Mouse (Mus musculus) bone marrow, adult 2 months (tissue): ENCODE data around the gene Usp48. TPM values are rescaled to one million over a fixed set of nuclear protein-coding genes. Genes with fewer than 3 reads are reported as not detected.

Experiments used
- H3K27ac ChIP-seq: fragments of 200-500 bp; 2 replicates; pipeline ENCODE4 v1.5.1; 2012; ENCODE audit warnings: low read depth, mild to moderate bottlenecking, control low read depth, inconsistent platforms, low read length; ENCODE audit not compliant: control insufficient read depth, poor library complexity, insufficient read depth
- H3K4me1 ChIP-seq: fragments of 200-500 bp; 2 replicates; pipeline ENCODE4 v1.6.1; 2011; ENCODE audit warnings: low read length; ENCODE audit not compliant: control insufficient read depth, insufficient read depth
- H3K4me3 ChIP-seq: fragments of 200-500 bp; replicated peaks from 2 replicates; pipeline ENCODE3; 2011; ENCODE audit warnings: mild to moderate bottlenecking, low read depth, low read length, control low read depth; ENCODE audit not compliant: control insufficient read depth
- CTCF ChIP-seq: fragments of 200-500 bp; IDR thresholded peaks from 2 replicates; pipeline ENCODE4 v1.5.1; 2011; ENCODE audit warnings: low read length, control low read depth; ENCODE audit not compliant: control insufficient read depth, insufficient read depth
- POLR2A ChIP-seq: fragments of 200-500 bp; IDR thresholded peaks from 2 replicates; pipeline ENCODE4 v1.6.1; 2011; ENCODE audit warnings: low read depth, mild to moderate bottlenecking, control low read depth, low read length, borderline replicate concordance; ENCODE audit not compliant: control insufficient read depth
- WGBS: fragments of 180-500 bp; shearing (Covaris S2); methylation state at CpG from one replicate; pipeline ENCODE4 v1.1.7; 2018; 5-methylcytosine and 5-hydroxymethylcytosine counted together
- polyA plus RNA-seq: library from polyadenylated mRNA; stranded (reverse); fragments of >200 nt; gene quantifications from 2 replicates; pipeline ENCODE4 v1.2.4, GENCODE M21; 2011; ENCODE audit warnings: low replicate concordance; ENCODE audit not compliant: missing spikeins, insufficient read depth, insufficient read length

Gene Usp48
- polyA plus RNA-seq, 1 experiment, result 168 TPM

DNA sequence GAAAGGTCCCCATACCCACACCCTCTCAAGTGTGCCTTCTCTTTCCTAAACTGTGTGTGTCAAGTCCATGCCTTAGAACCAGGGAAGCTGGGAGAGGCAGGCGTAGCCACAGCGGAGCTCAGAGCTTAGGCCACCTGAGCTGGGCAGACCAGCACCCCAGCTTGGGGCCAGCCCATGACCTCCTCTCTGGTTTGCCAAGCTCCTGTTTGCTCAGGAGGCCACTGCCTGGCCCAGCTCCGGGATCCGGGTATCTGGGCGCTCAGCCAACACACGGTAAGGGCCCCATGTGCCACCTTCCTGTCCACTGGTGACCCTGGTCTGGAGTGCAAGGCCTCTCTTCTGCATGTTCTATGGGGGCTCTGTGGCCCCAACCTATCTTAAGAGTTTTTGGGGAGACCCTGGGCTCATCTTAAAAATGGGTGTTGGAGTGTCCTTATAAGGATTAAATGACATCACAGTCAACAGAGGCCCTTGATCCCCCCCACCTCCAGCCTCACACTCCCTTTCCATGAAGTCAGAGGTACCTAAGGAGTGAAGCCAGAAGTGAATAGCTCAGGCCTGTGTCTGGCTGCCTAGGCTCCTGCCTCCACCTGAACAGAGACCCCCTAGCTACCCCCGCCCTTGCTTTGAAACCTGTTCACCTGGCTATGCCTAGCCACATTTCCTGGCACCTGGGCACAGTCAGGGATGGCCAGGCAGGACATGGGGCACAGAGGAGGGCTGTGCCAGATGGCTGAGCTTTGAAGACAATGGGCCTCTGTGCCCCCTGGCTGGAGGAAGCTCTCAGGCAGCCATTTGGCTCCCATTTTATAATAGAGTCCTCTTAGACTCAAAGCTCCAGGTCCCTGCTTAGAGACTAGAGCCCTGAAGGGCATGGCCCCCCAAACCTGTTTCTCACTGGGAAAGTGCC is 104.8 kb downstream of the Usp48 start:
- H3K4me3 ChIP-seq, result no peak overlapping the region
- TF ChIP-seq POLR2A, result no peak
- TF ChIP-seq CTCF, result no peak
- 64% methylated on average over 7 of the region's 7 CpGs for WGBS
- no peaks in the 10 kb centered on the region for H3K4me1 ChIP-seq
- H3K27ac ChIP-seq, result no peak overlapping the region

DNA sequence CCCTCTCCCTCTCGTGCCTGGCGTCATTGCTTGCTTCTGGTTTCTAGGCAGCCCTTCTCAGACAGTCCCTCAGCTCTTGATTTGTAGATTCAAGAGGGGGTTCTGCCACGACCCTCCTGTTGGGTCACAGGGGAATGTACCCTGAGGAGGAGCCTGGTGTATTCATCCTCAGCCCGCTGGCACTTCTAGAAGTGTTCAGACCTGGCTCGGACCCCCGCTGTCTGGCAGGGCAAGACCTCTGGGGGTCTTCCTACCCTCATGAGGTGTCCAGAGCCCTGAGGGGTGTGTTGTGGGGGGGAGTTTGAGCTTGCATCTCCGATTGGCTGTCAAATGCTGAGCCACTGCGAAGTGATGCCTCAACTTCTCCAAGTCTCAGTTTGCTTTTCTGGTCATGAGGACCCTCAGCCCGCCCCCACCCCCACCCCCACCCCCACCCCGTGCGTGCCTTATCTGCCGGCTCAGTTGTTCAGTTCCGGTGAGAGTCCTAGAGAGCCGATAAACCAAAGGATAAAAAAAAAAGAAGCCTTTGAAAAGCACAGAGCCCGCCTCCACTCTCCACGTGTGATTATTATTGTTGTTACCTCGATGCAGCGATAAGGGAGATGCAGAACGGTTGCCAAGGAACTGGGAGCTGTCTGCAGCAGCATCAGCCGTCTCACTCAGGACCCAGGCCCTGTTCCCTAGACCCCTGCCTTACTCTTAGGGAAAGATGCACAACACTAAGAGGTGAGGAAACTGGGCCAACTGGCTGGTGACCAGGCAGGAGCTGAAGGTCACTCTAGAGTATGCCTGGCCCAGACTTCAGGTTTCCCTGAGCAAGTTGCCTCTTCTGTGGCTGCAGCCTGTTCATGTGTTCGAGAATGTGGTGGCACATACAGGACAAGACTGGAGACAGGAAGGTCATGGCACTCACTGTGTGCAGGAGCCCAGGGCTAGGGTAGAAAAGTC is 106.0 kb downstream of the Usp48 start:
- WGBS, result 62% methylated on average over 21 of the region's 21 CpGs
- no peak for TF ChIP-seq POLR2A
- no peak for TF ChIP-seq CTCF
- H3K4me3 ChIP-seq, result no peak overlapping the region
- H3K27ac ChIP-seq, result no peak overlapping the region
- no peaks in the 10 kb centered on the region for H3K4me1 ChIP-seq

DNA sequence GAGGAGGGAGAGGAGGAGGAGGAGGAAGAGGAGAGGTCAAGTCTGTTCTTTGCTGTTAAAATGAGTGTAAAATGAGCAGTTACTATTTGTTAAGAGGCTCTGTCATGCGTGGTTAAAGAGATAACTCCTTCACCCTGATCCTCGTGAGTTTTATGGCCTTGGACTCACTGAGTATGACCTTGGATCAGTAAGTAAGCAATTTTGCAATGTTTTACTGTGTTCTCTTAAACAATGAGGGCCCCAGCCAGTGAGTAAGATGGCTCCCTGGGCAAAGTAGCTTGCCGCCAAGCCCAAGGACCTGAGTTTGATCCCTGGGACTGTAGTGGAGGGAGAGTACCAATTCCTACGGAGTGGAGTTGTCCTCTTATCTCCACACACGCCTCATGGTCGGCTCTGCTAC is 107.4 kb downstream of the Usp48 start:
- 69% methylated on average over 6 of the region's 6 CpGs for WGBS
- H3K4me3 ChIP-seq, result no peak overlapping the region

DNA sequence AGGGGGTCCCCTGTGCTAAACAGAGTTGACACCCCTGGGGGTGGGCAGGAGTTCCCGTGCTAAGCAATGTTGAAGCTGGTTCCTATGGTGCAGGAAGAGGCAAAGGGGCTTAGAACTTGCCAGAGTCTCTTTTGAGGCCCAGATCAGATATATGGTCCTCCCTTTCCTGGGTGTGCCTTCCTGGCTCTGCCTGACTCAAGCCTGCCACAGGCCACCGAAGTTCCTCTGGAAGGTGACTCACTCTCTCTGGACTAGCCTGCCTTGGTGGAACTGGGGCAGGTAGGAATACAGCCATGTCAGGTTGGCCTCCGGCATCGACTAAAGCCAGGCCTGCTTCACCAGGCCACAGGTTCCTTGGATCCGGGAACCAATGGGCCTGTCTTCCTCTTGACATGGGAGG is 109.5 kb downstream of the Usp48 start:
- 59% methylated on average over 5 of the region's 5 CpGs for WGBS
- TF ChIP-seq CTCF (no peak), POLR2A (no peak)
- Histone ChIP-seq H3K4me3 (no peak overlapping the region), H3K27ac (no peak overlapping the region), H3K4me1 (no peaks in the 10 kb centered on the region)

More for the DNA sequence above, 107.4 kb downstream of the Usp48 start:
- Histone ChIP-seq H3K4me1 (no peaks in the 10 kb centered on the region), H3K27ac (no peak overlapping the region)
- TF ChIP-seq CTCF (no peak), POLR2A (no peak)

DNA sequence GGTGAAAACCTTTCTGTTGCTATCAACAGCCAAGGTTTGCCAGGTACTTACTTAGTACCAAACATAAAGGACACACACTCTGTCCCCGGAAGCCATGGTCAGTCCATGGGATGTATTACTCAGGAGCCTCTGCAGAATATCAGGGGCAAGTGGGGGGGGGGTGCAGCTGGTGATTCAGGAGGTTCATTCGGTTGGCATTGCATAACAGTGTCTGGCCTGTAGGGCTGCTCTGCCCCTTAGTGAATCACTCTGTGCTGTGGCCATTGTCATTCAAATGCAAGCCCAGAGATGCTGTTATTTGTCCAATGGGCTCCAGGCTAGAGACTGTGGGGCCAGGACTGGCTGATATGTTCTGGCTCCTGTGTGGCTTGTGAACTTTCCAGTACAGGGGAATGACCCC is 111.0 kb downstream of the Usp48 start:
- 60% methylated on average over 2 of the region's 2 CpGs for WGBS

DNA sequence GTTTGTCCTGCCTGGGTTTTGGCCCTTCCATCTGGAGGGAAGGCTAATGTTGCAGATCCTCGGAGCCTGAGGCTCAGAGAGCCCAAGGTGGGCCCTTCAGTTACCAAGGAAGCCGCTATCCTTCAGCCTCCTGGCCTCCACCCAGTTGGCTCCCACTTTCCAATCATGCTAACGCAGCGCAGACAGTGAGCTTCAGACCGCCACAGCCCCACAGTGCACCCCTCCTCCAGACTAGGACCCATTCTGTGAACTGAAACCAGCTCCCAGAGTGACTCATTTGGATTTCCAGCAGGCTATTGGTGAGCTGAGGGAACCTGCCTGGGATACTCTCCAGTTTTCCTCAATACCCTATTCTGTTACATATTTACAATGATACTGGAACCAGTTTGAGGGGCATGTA is 111.8 kb downstream of the Usp48 start:
- Histone ChIP-seq H3K27ac (no peak overlapping the region), H3K4me1 (no peaks in the 10 kb centered on the region), H3K4me3 (no peak overlapping the region)
- TF ChIP-seq CTCF, result no peak
- 71% methylated on average over 5 of the region's 5 CpGs for WGBS

More for the DNA sequence above, 111.0 kb downstream of the Usp48 start:
- Histone ChIP-seq H3K4me1 (no peaks in the 10 kb centered on the region), H3K27ac (no peak overlapping the region), H3K4me3 (no peak overlapping the region)
- TF ChIP-seq POLR2A (no peak), CTCF (no peak)

DNA sequence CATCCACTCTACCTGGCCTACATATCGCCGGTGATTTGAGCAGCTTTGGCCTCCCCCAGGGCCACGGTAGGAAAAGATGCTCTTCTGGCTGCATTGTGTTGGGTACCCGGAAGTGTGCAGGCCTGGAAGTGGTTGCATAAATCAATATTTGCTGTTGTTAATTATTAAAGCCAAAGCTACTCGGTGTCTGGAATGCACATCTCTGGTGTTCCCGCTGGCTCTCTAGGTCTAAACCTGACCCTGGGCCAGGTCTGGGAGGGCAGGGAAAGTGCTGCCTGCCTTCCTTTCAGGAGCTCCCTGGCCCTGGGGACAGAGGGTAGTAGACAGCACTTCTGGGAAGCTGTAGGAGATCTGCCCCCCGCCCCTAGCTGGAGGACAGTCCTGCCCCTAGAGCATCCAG is 113.0 kb downstream of the Usp48 start:
- WGBS, result 82% methylated on average over 7 of the region's 7 CpGs
- Histone ChIP-seq H3K27ac (no peak overlapping the region), H3K4me3 (no peak overlapping the region), H3K4me1 (no peaks in the 10 kb centered on the region)
- TF ChIP-seq CTCF (no peak), POLR2A (no peak)

DNA sequence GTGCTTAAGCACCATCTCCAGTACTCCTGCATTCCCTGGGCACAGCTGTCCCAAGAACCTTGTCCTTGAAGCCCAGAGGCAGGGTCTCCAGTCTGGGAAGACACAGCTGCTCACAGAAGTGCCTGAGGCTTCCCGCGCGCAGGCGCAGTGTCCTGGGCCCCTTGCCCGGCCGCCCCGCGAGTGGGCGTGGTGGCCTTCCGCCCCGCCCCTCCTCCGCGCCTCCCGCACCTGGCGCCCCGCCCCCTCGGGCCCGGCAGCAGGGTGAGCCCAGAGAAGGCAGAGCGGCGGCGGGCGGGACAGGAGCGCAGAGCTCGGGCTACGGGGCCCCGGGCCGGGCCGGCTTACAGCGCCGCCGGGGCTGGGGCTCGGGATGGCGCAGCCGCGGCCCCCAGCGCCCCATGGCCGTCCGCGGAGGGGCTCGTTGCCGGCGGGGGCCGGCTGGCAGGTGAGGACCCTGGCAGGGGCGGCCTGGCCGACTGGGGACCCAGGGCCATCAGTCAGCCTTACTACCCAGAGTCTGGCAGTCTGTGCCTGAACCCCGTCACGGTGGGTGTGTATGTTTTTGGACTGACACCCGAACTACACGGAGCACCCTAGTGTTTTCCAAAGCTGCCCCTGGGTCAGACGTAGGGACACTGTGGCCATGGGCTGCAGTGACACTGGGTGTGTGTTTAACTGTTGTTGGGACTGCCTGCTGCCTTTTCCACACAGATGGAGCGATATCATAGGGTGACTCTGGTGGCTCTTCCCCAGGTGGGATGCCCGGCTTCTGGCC is 113.8 kb downstream of the Usp48 start:
- no peak for TF ChIP-seq POLR2A
- TF ChIP-seq CTCF, result no peak
- no peaks in the 10 kb centered on the region for H3K4me1 ChIP-seq
- H3K4me3 ChIP-seq, result no peak overlapping the region
- H3K27ac ChIP-seq, result no peak overlapping the region
- WGBS, result 6% methylated on average over 52 of the region's 52 CpGs

Other genes starting within 250 kb of the Usp48 start
- gene Cdc42, start 236.0 kb upstream of the Usp48 start, polyA plus RNA-seq, result 86.6 and 133 TPM in 2 replicates
- gene Cela3a, start 184.0 kb upstream of the Usp48 start, polyA plus RNA-seq, result not detected in 2 replicates
- gene Cela3b, start 163.2 kb upstream of the Usp48 start, polyA plus RNA-seq, result not detected in 2 replicates
- gene 1700013G24Rik, start 140.5 kb upstream of the Usp48 start, polyA plus RNA-seq, result not detected in 2 replicates
- gene Hspg2, start 125.0 kb upstream of the Usp48 start, polyA plus RNA-seq, result 4.3 and 5.4 TPM in 2 replicates
- gene Ldlrad2, start 19.2 kb upstream of the Usp48 start, polyA plus RNA-seq, result not detected in 2 replicates
- 2.0 and 3.0 TPM in 2 replicates for gene Rap1gap, start 71.0 kb downstream of the Usp48 start, polyA plus RNA-seq
- 5.7 and 7.1 TPM in 2 replicates for gene Alpl, start 202.6 kb downstream of the Usp48 start, polyA plus RNA-seq